Mouse (Mus musculus): ENCODE data around the gene Bpifb6. TPM values are rescaled to one million over a fixed set of nuclear protein-coding genes. Genes with fewer than 3 reads are reported as not detected.

Gene Bpifb6
- polyA plus RNA-seq, 1 experiment from 2014 or later, result not detected

- no peaks in the 10 kb centered on the region for H3K27me3 ChIP-seq
- H3K27ac ChIP-seq, result no peak overlapping the region
- H3K4me3 ChIP-seq, result no peak overlapping the region
- no peak overlapping the region for H3K4me2 ChIP-seq
- H3K9ac ChIP-seq, result no peak overlapping the region
- no peak for ATAC-seq (replicated peaks; ENCODE audit: insufficient number of reproducible peaks, insufficient read depth, low FRiP score, low read depth)
- 0 out of 2 replicates have a peak, but pooled peaks cover 4% of the 10 kb centered on the region for H3K4me1 ChIP-seq (replicated peaks)
- no peaks in the 10 kb centered on the region for H3K9me3 ChIP-seq (replicated peaks)
- 41% methylated on average over 5 of the region's 5 CpGs for WGBS
- no peaks in the 10 kb centered on the region for H3K36me3 ChIP-seq
Measured at GRCm38 (mm10) chr2:153914151-153914550, 14.0 kb downstream of the Bpifb6 start.

GRCm38 (mm10) chr2:153917930-153918329 lies 17.7 kb downstream of the Bpifb6 start, which contains the start of gene Bpifb3:
Gene Bpifb3 (plus strand): TSS chr2:153918230.
- WGBS, result 70% methylated on average over 8 of the region's 8 CpGs
- Histone ChIP-seq H3K4me2 (no peak within 1 kb of the TSS), H3K4me3 (no peak within 1 kb of the TSS), H3K9me3 (replicated peaks) (no peaks in the 10 kb centered on the region), H3K27me3 (no peaks in the 10 kb centered on the region), H3K9ac (no peak within 1 kb of the TSS), H3K27ac (no peak within 1 kb of the TSS), H3K36me3 (no peaks in the 10 kb centered on the region), H3K4me1 (replicated peaks) (0 out of 2 replicates have a peak, but pooled peaks cover 4% of the 10 kb centered on the region)
- no peak for ATAC-seq (replicated peaks; ENCODE audit: insufficient number of reproducible peaks, insufficient read depth, low FRiP score, low read depth)

- ATAC-seq (replicated peaks; ENCODE audit: insufficient number of reproducible peaks, insufficient read depth, low FRiP score, low read depth), result no peak
- H3K27ac ChIP-seq, result no peak overlapping the region
- H3K9me3 ChIP-seq (replicated peaks), result no peaks in the 10 kb centered on the region
- no peaks in the 10 kb centered on the region for H3K27me3 ChIP-seq
- H3K4me1 ChIP-seq (replicated peaks), result no peaks in the 10 kb centered on the region
- H3K9ac ChIP-seq, result no peak overlapping the region
- H3K4me3 ChIP-seq, result no peak overlapping the region
- no peaks in the 10 kb centered on the region for H3K36me3 ChIP-seq
- no peak overlapping the region for H3K4me2 ChIP-seq
- 81% methylated on average over 6 of the region's 6 CpGs for WGBS
Measured at GRCm38 (mm10) chr2:153921246-153921645, 21.1 kb downstream of the Bpifb6 start.

- Histone ChIP-seq H3K27me3 (no peaks in the 10 kb centered on the region), H3K4me3 (no peak overlapping the region), H3K9me3 (replicated peaks) (no peaks in the 10 kb centered on the region), H3K36me3 (no peaks in the 10 kb centered on the region), H3K4me1 (replicated peaks) (no peaks in the 10 kb centered on the region), H3K4me2 (no peak overlapping the region), H3K9ac (no peak overlapping the region), H3K27ac (no peak overlapping the region)
- ATAC-seq (replicated peaks; ENCODE audit: insufficient number of reproducible peaks, insufficient read depth, low FRiP score, low read depth), result no peak
- WGBS, result 38% methylated on average over 3 of the region's 3 CpGs
Measured at GRCm38 (mm10) chr2:153929871-153930413, 29.8 kb downstream of the Bpifb6 start.

GRCm38 (mm10) chr2:153931125-153931524 lies 30.9 kb downstream of the Bpifb6 start:
- no peaks in the 10 kb centered on the region for H3K36me3 ChIP-seq
- ATAC-seq (replicated peaks; ENCODE audit: insufficient number of reproducible peaks, insufficient read depth, low FRiP score, low read depth), result no peak
- no peak overlapping the region for H3K9ac ChIP-seq
- no peak overlapping the region for H3K4me3 ChIP-seq
- H3K27me3 ChIP-seq, result no peaks in the 10 kb centered on the region
- no peak overlapping the region for H3K27ac ChIP-seq
- no peaks in the 10 kb centered on the region for H3K9me3 ChIP-seq (replicated peaks)
- H3K4me2 ChIP-seq, result no peak overlapping the region
- WGBS, result 78% methylated on average over 6 of the region's 6 CpGs
- no peaks in the 10 kb centered on the region for H3K4me1 ChIP-seq (replicated peaks)

GRCm38 (mm10) chr2:153933311-153933710 lies 33.1 kb downstream of the Bpifb6 start:
- no peak for ATAC-seq (replicated peaks; ENCODE audit: insufficient number of reproducible peaks, insufficient read depth, low FRiP score, low read depth)
- Histone ChIP-seq H3K9me3 (replicated peaks) (no peaks in the 10 kb centered on the region), H3K27me3 (peaks cover 3% of the 10 kb centered on the region; the same call in 1 of the 2 replicates), H3K27ac (no peak overlapping the region), H3K4me2 (no peak overlapping the region), H3K9ac (no peak overlapping the region), H3K4me3 (no peak overlapping the region), H3K4me1 (replicated peaks) (no peaks in the 10 kb centered on the region), H3K36me3 (no peaks in the 10 kb centered on the region)
- 75% methylated on average over 6 of the region's 6 CpGs for WGBS

- H3K36me3 ChIP-seq, result no peaks in the 10 kb centered on the region
- no peaks in the 10 kb centered on the region for H3K4me1 ChIP-seq (replicated peaks)
- H3K9me3 ChIP-seq (replicated peaks), result no peaks in the 10 kb centered on the region
- 86% methylated on average over 6 of the region's 6 CpGs for WGBS
- peaks cover 3% of the 10 kb centered on the region; the same call in 1 of the 2 replicates for H3K27me3 ChIP-seq
- H3K4me2 ChIP-seq, result no peak overlapping the region
- ATAC-seq (replicated peaks; ENCODE audit: insufficient number of reproducible peaks, insufficient read depth, low FRiP score, low read depth), result no peak
- H3K4me3 ChIP-seq, result no peak overlapping the region
- no peak overlapping the region for H3K9ac ChIP-seq
- H3K27ac ChIP-seq, result no peak overlapping the region
Measured at GRCm38 (mm10) chr2:153935348-153935747, 35.2 kb downstream of the Bpifb6 start.

GRCm38 (mm10) chr2:153937843-153938242 lies 37.7 kb downstream of the Bpifb6 start, which contains the start of gene Bpifb4:
Gene Bpifb4 (plus strand): TSS chr2:153938212.
- Histone ChIP-seq H3K4me1 (replicated peaks) (no peaks in the 10 kb centered on the region), H3K9me3 (replicated peaks) (no peaks in the 10 kb centered on the region), H3K4me3 (no peak within 1 kb of the TSS), H3K27ac (no peak within 1 kb of the TSS), H3K36me3 (no peaks in the 10 kb centered on the region), H3K9ac (no peak within 1 kb of the TSS), H3K4me2 (no peak within 1 kb of the TSS), H3K27me3 (peaks cover 3% of the 10 kb centered on the region; the same call in 1 of the 2 replicates)
- WGBS, result 78% methylated on average over 5 of the region's 5 CpGs
- no peak for ATAC-seq (replicated peaks; ENCODE audit: insufficient number of reproducible peaks, insufficient read depth, low FRiP score, low read depth)

- H3K4me1 ChIP-seq (replicated peaks), result no peaks in the 10 kb centered on the region
- no peak overlapping the region for H3K9ac ChIP-seq
- no peak for ATAC-seq (replicated peaks; ENCODE audit: insufficient number of reproducible peaks, insufficient read depth, low FRiP score, low read depth)
- H3K4me3 ChIP-seq, result no peak overlapping the region
- WGBS, result 36% methylated on average over 3 of the region's 3 CpGs
- 0 out of 2 replicates have a peak, but pooled peaks cover 4% of the 10 kb centered on the region for H3K27me3 ChIP-seq
- H3K27ac ChIP-seq, result no peak overlapping the region
- H3K9me3 ChIP-seq (replicated peaks), result no peaks in the 10 kb centered on the region
- H3K36me3 ChIP-seq, result no peaks in the 10 kb centered on the region
- no peak overlapping the region for H3K4me2 ChIP-seq
Measured at GRCm38 (mm10) chr2:153943537-153943936, 43.3 kb downstream of the Bpifb6 start.

GRCm38 (mm10) chr2:153944567-153944966 lies 44.4 kb downstream of the Bpifb6 start:
- Histone ChIP-seq H3K9me3 (replicated peaks) (no peaks in the 10 kb centered on the region), H3K9ac (no peak overlapping the region), H3K36me3 (no peaks in the 10 kb centered on the region), H3K4me3 (no peak overlapping the region), H3K4me2 (no peak overlapping the region), H3K27ac (no peak overlapping the region), H3K27me3 (0 out of 2 replicates have a peak, but pooled peaks cover 4% of the 10 kb centered on the region), H3K4me1 (replicated peaks) (no peaks in the 10 kb centered on the region)
- WGBS, result 82% methylated on average over 8 of the region's 8 CpGs
- no peak for ATAC-seq (replicated peaks; ENCODE audit: insufficient number of reproducible peaks, insufficient read depth, low FRiP score, low read depth)

- no peaks in the 10 kb centered on the region for H3K9me3 ChIP-seq (replicated peaks)
- no peaks in the 10 kb centered on the region for H3K27me3 ChIP-seq
- no peaks in the 10 kb centered on the region for H3K36me3 ChIP-seq
- H3K4me2 ChIP-seq, result no peak overlapping the region
- no peak overlapping the region for H3K9ac ChIP-seq
- H3K4me3 ChIP-seq, result no peak overlapping the region
- no peaks in the 10 kb centered on the region for H3K4me1 ChIP-seq (replicated peaks)
- 25% methylated on average over 6 of the region's 6 CpGs for WGBS
- no peak for ATAC-seq (replicated peaks; ENCODE audit: insufficient number of reproducible peaks, insufficient read depth, low FRiP score, low read depth)
- no peak overlapping the region for H3K27ac ChIP-seq
Measured at GRCm38 (mm10) chr2:153952897-153953296, 52.7 kb downstream of the Bpifb6 start.

- WGBS, result 8% methylated on average over 6 of the region's 6 CpGs
- Histone ChIP-seq H3K9ac (no peak overlapping the region), H3K27me3 (no peaks in the 10 kb centered on the region), H3K4me3 (no peak overlapping the region), H3K4me2 (peak overlapping the region; percentile 13; the same call in 1 of the 2 replicates), H3K9me3 (replicated peaks) (no peaks in the 10 kb centered on the region), H3K27ac (no peak overlapping the region), H3K36me3 (no peaks in the 10 kb centered on the region), H3K4me1 (replicated peaks) (no peaks in the 10 kb centered on the region)
- ATAC-seq (replicated peaks; ENCODE audit: insufficient number of reproducible peaks, insufficient read depth, low FRiP score, low read depth), result no peak
Measured at GRCm38 (mm10) chr2:153953836-153954235, 53.6 kb downstream of the Bpifb6 start.

Data from heart, embryonic 15.5 days (tissue).